7 mouse cellular contexts compared by ENCODE assay signal in the genomic region with DNA sequence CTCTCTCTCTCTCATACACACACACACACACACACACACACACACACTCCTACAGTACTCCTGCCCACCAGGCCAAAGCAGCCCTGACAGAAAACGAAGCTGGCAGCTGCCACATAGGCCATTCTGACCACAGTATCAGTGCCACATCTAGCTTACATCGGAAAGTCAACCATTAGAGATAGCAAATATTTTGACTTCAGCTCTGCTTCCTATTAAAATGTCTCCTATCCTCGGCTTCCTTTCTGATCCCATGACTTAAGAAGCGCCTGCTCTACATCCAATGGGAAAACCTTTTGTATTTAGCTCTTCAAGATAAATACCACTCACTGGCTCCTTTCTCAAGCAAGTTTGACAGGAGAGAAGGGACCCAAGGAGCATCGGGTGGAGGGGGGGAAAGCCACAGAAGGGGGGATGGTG. TPM values are rescaled to one million over a fixed set of nuclear protein-coding genes. Genes with fewer than 3 reads are reported as not detected.
DNase-seq lines count a peak whose midpoint lies in the region; ATAC-seq and TF ChIP-seq lines count a peak whose summit lies in the region.

No protein-coding gene starts in this region.

- no peak for TF ChIP-seq POLR2A in spleen, adult 2 months (IDR thresholded peaks at IDR 0.05; ENCODE audit: low read depth, low read length)

- no peak for TF ChIP-seq CTCF in spleen, adult 2 months (IDR thresholded peaks at IDR 0.05; ENCODE audit: extremely low read depth, insufficient read depth, insufficient read length, insufficient replicate concordance)
- no peak for TF ChIP-seq CTCF in liver, embryonic 14.5 days (IDR thresholded peaks at IDR 0.05; ENCODE audit: low read depth)

- peak overlapping the region; percentile 96 for H3K9ac ChIP-seq in forebrain, embryonic 14.5 days (ENCODE audit: low read length)
- no peak overlapping the region for H3K9ac ChIP-seq in liver, embryonic 14.5 days (replicated peaks)

- peak overlapping the region; percentile 94 for H3K27ac ChIP-seq in spleen, adult 2 months (ENCODE audit: insufficient read depth, low read length)
- peak overlapping the region; percentile 88; the same call in 1 of the 2 replicates for H3K27ac ChIP-seq in forebrain, embryonic 14.5 days (ENCODE audit: low read depth, low read length)
- no peak overlapping the region for H3K27ac ChIP-seq in liver, embryonic 14.5 days

- TF ChIP-seq EP300 in liver, embryonic 14.5 days (IDR thresholded peaks at IDR 0.05; ENCODE audit: low read depth): no peak

- H3K4me3 ChIP-seq in spleen, adult 2 months (ENCODE audit: extremely low read depth, insufficient read depth, insufficient read length): peak overlapping the region; percentile 96
- peak overlapping the region; percentile 94 for H3K4me3 ChIP-seq in forebrain, embryonic 14.5 days (ENCODE audit: low read depth, low read length)
- H3K4me3 ChIP-seq in liver, embryonic 14.5 days (ENCODE audit: insufficient read depth in 1 of 2, low read depth in 2 of 2, low read length in 2 of 2): no peak overlapping the region; a peak in 1 of 4 replicates

- no peak for DNase-seq in spleen, adult 2 months (ENCODE audit: low read depth in 1 of 2, low spot score in 2 of 2)
- no peak for DNase-seq in spleen, postnatal 36 days (ENCODE audit: low spot score in 2 of 2)
- peak; percentile 65 for DNase-seq in forebrain, embryonic 14.5 days (ENCODE audit: low spot score)
- no peak for DNase-seq in liver, embryonic 14.5 days (ENCODE audit: low read depth in 3 of 3, low spot score in 3 of 3)
- DNase-seq in telencephalon, adult 2 months (ENCODE audit: low read depth, low spot score): peak; percentile 85
- no peak for DNase-seq in gastrocnemius, postnatal 10 days
- DNase-seq in spleen, postnatal 10 days (ENCODE audit: low spot score in 2 of 2): no peak

- H3K4me2 ChIP-seq in forebrain, embryonic 14.5 days (ENCODE audit: low read length): peak overlapping the region; percentile 91
- H3K4me2 ChIP-seq in liver, embryonic 14.5 days (ENCODE audit: low read depth): peak overlapping the region; percentile 80; the same call in 1 of the 2 replicates

- WGBS in spleen, adult 2 months: 8% methylated on average over 5 of the region's 5 CpGs
- whole genome bisulfite sequencing in forebrain, embryonic 14.5 days: 42% methylated on average over 5 of the region's 5 CpGs
- 31% methylated on average over 5 of the region's 5 CpGs for WGBS in liver, embryonic 14.5 days (ENCODE audit: insufficient replicate concordance)

- no peaks in the 10 kb centered on the region; the same call in 1 of the 2 replicates for H3K9me3 ChIP-seq in forebrain, embryonic 14.5 days (replicated peaks; ENCODE audit: control insufficient read depth, low read length)
- no peaks in the 10 kb centered on the region for H3K9me3 ChIP-seq in liver, embryonic 14.5 days (ENCODE audit: control insufficient read depth, low read length)

- no peaks in the 10 kb centered on the region for H3K36me3 ChIP-seq in spleen, adult 2 months (ENCODE audit: control insufficient read depth, insufficient read depth, low read length)
- 0 out of 2 replicates have a peak, but pooled peaks cover 4% of the 10 kb centered on the region for H3K36me3 ChIP-seq in forebrain, embryonic 14.5 days (ENCODE audit: control insufficient read depth, insufficient read depth, low read length)
- H3K36me3 ChIP-seq in liver, embryonic 14.5 days (replicated peaks; ENCODE audit: control insufficient read depth, insufficient read depth, low read depth): no peaks in the 10 kb centered on the region

- peaks cover 42% of the 10 kb centered on the region; the same call in 1 of the 2 replicates for H3K4me1 ChIP-seq in spleen, adult 2 months (ENCODE audit: control insufficient read depth, insufficient read depth, insufficient read length)
- peaks cover 25% of the 10 kb centered on the region for H3K4me1 ChIP-seq in forebrain, embryonic 14.5 days (ENCODE audit: control insufficient read depth, insufficient read depth, low read length)
- peaks cover 3 to 11% of the 10 kb centered on the region in 2 experiments; a peak in 3 of 4 replicates for H3K4me1 ChIP-seq in liver, embryonic 14.5 days (replicated peaks; ENCODE audit: control insufficient read depth in 2 of 2, insufficient read depth in 2 of 2, low read length in 1 of 2)

- no peaks in the 10 kb centered on the region for H3K27me3 ChIP-seq in spleen, adult 2 months (ENCODE audit: control insufficient read depth, insufficient read depth, low read length)
- no peaks in the 10 kb centered on the region for H3K27me3 ChIP-seq in forebrain, embryonic 14.5 days (replicated peaks; ENCODE audit: control insufficient read depth, insufficient read depth, low read length)
- H3K27me3 ChIP-seq in liver, embryonic 14.5 days (ENCODE audit: control insufficient read depth, insufficient read depth, low read length): peaks cover 8% of the 10 kb centered on the region

- peak; percentile 2; the same call in 1 of the 2 replicates for ATAC-seq in forebrain, embryonic 14.5 days
- no peak for ATAC-seq in liver, embryonic 14.5 days (ENCODE audit: insufficient read depth)

RNA-seq across cellular contexts. Expression of gene Cyfip2, which starts 2.0 kb away (rescaled TPM):
- 41.4 and 43.1 TPM in 2 replicates for polyA plus RNA-seq in spleen, adult 2 months (2012; rRNA removed)
- polyA plus RNA-seq in forebrain, embryonic 14.5 days (2014; fragmentation: Nextera tagmentation; extraction: Ambion mirVana): 57.8 and 78.9 TPM in 2 replicates
- polyA plus RNA-seq in liver, embryonic 14.5 days (2012; rRNA removed): 1.3 and 1.6 TPM in 2 replicates
- polyA plus RNA-seq in liver, embryonic 14.5 days (2014; fragmentation: Nextera tagmentation; extraction: Ambion mirVana): 2.6 and 3.1 TPM in 2 replicates
- total RNA-seq in gastrocnemius, postnatal 10 days (2021): 1 to 10 TPM in 1 of 2 experiments, under 1 TPM in 1; 0.87 to 4.3 TPM

Comparison
In these comparisons a context has a peak if more than half of its experiments do, and no peak if none do; other contexts are left out.
1. DNase-seq: peak in forebrain, embryonic 14.5 days (single experiment) and telencephalon, adult 2 months (single experiment); none in spleen, adult 2 months (0 of 2), spleen, postnatal 36 days (0 of 2), liver, embryonic 14.5 days (0 of 3), gastrocnemius, postnatal 10 days (single experiment) and spleen, postnatal 10 days (0 of 2).
2. H3K4me3 ChIP-seq: peak in spleen, adult 2 months (single experiment) and forebrain, embryonic 14.5 days (single experiment); none in liver, embryonic 14.5 days (0 of 2).
3. RNA of gene Cyfip2, which starts 2.0 kb away (polyA plus RNA-seq): 57.8 to 78.9 TPM in forebrain, embryonic 14.5 days and 41.4 to 43.1 TPM in spleen, adult 2 months; 1.3 to 3.1 TPM in liver, embryonic 14.5 days; every median in the first group is over 10 times any median in the second.